Mouse (Mus musculus): ENCODE data around the gene Yif1a.

DNA sequence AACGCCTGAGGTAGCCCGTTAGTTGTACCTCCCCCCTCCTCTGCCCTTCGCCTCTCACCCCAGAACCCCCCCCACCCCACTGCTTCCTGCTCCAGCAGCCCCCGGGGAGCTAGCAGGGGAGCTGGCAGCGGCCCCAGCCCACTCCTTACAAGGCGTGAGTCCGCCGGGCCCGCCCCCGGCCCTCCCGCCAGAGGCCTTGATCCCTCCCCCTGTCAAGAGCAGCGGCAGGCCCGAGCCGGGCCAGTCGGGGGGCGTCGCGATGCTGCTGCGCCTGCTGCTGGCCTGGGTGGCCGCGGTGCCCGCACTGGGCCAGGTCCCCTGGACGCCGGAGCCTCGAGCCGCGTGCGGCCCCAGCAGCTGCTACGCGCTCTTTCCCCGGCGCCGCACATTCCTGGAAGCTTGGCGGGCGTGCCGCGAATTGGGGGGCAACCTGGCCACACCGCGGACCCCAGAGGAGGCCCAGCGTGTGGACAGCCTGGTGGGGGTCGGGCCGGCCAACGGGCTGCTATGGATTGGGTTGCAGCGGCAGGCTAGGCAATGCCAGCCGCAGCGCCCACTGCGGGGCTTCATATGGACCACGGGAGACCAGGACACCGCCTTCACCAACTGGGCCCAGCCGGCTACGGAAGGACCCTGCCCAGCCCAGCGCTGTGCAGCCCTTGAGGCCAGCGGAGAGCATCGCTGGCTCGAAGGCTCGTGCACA lies 20.3 kb upstream of the Yif1a start, which contains the start of gene Cd248:
- TF ChIP-seq CHD2 (IDR thresholded peaks at IDR 0.05; ENCODE audit: low read depth, low read length) (no peak), ZC3H11A (IDR thresholded peaks at IDR 0.05; ENCODE audit: borderline replicate concordance, low read depth, low read length) (no peak), HCFC1 (IDR thresholded peaks at IDR 0.05; ENCODE audit: borderline replicate concordance, insufficient read depth, low read length) (no peak)

Data from ES-E14 (cell line).